Mouse (Mus musculus) E14TG2a.4 (cell line): ENCODE results near the gene Per1.

Experiments used
- CTCF ChIP-seq: conservative IDR thresholded peaks from 2 replicates; pipeline ENCODE4 v1.5.1; 2014; ENCODE audit warnings: low read length
- NANOG ChIP-seq: IDR thresholded peaks from 2 replicates; pipeline ENCODE4 v1.6.1; 2014; ENCODE audit warnings: borderline replicate concordance, low read length, mixed read lengths
- POU5F1 ChIP-seq: IDR thresholded peaks from 2 replicates; pipeline ENCODE4 v1.6.1; 2014; ENCODE audit warnings: low read length, borderline replicate concordance

DNA sequence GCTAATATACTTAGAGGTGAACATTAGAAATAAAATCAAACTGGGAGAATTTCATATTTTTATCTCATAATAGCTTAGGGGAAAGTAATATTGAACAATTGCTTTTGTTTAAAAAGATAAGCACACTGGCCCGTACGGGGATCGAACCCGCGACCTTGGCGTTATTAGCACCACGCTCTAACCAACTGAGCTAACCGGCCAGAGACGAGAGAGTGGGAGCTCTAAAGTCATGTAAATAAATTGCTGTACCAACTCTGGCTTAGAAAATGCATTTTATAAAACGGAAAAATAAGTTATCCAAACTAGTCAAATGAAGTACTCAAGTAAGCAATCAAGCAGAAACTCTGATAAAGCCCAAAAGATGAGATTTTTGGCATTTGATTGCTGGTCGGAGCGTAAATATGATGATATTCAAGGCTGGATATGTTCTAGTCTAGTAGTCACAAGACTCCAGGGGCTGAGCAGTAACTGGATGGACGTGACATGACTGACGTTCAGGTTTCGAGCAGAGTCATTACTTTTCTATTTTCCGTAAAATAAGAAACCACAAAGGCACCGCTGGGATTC, 32.7 kb upstream of the Per1 start:
- TF ChIP-seq CTCF = no peak
- no peak for TF ChIP-seq POU5F1
- no peak for TF ChIP-seq NANOG
